Mouse (Mus musculus) splenic B cell, adult 2 months (primary cell): ENCODE results near the gene Ankrd13a.

Experiments used
- DNase-seq: peaks from one replicate; pipeline ENCODE4 v3.0.0-alpha.2; 2011; ENCODE audit warnings: low read depth, low spot score
- H3K27me3 ChIP-seq: 2 replicates; pipeline ENCODE4 v1.6.1; 2012; ENCODE audit warnings: mild to moderate bottlenecking, low read length, moderate library complexity, mixed read lengths; ENCODE audit not compliant: control insufficient read depth, poor library complexity, insufficient read depth, severe bottlenecking
- H3K36me3 ChIP-seq: 2 replicates; pipeline ENCODE4 v1.6.1; 2012; ENCODE audit warnings: mild to moderate bottlenecking, low read length, moderate library complexity, mixed read lengths; ENCODE audit not compliant: control insufficient read depth, poor library complexity, insufficient read depth, severe bottlenecking

Ankrd13a gene

GRCm38 (mm10) chr5:114775056-114775979 is 841 bp downstream of the Ankrd13a start, which contains the start of gene Git2:
TSS of gene Git2 (minus strand) at chr5:114775517.
- DNase-seq: peak; percentile 50
- H3K36me3 ChIP-seq: no peaks in the 10 kb centered on the region

GRCm38 (mm10) chr5:114776174-114776573 is 1.7 kb downstream of the Ankrd13a start:
- DNase-seq: no peak
- Histone ChIP-seq H3K27me3 (no peaks in the 10 kb centered on the region), H3K36me3 (no peaks in the 10 kb centered on the region)

More at GRCm38 (mm10) chr5:114775056-114775979, 841 bp downstream of the Ankrd13a start, which contains the start of gene Git2:
- no peaks in the 10 kb centered on the region for H3K27me3 ChIP-seq

- H3K27me3 ChIP-seq: no peaks in the 10 kb centered on the region
- H3K36me3 ChIP-seq: no peaks in the 10 kb centered on the region
- no peak for DNase-seq
Measured at GRCm38 (mm10) chr5:114779956-114780489, 5.5 kb downstream of the Ankrd13a start.

- H3K36me3 ChIP-seq: 0 out of 2 replicates have a peak, but pooled peaks cover 1% of the 10 kb centered on the region
- peak; percentile 60 for DNase-seq
- H3K27me3 ChIP-seq: no peaks in the 10 kb centered on the region
Measured at GRCm38 (mm10) chr5:114780912-114781311, 6.4 kb downstream of the Ankrd13a start.

GRCm38 (mm10) chr5:114782991-114783390 is 8.5 kb downstream of the Ankrd13a start:
- Histone ChIP-seq H3K36me3 (peaks cover 7% of the 10 kb centered on the region; the same call in 1 of the 2 replicates), H3K27me3 (no peaks in the 10 kb centered on the region)
- DNase-seq: no peak

GRCm38 (mm10) chr5:114783405-114784163 is 9.1 kb downstream of the Ankrd13a start:
- H3K27me3 ChIP-seq: no peaks in the 10 kb centered on the region
- DNase-seq: peak; percentile 75
- H3K36me3 ChIP-seq: peaks cover 7% of the 10 kb centered on the region; the same call in 1 of the 2 replicates

- DNase-seq: peak; percentile 55
- peaks cover 9% of the 10 kb centered on the region for H3K36me3 ChIP-seq
- H3K27me3 ChIP-seq: no peaks in the 10 kb centered on the region
Measured at GRCm38 (mm10) chr5:114784622-114785165, 10.2 kb downstream of the Ankrd13a start.

- Histone ChIP-seq H3K36me3 (peaks cover 9% of the 10 kb centered on the region), H3K27me3 (no peaks in the 10 kb centered on the region)
- DNase-seq: no peak
Measured at GRCm38 (mm10) chr5:114785196-114785595, 10.7 kb downstream of the Ankrd13a start.

- no peaks in the 10 kb centered on the region for H3K27me3 ChIP-seq
- no peak for DNase-seq
Measured at GRCm38 (mm10) chr5:114793317-114793716, 18.8 kb downstream of the Ankrd13a start.

GRCm38 (mm10) chr5:114794609-114795008 is 20.1 kb downstream of the Ankrd13a start:
- Histone ChIP-seq H3K27me3 (no peaks in the 10 kb centered on the region), H3K36me3 (peaks cover 12% of the 10 kb centered on the region)
- no peak for DNase-seq

More at GRCm38 (mm10) chr5:114793317-114793716, 18.8 kb downstream of the Ankrd13a start:
- H3K36me3 ChIP-seq: peaks cover 13% of the 10 kb centered on the region

GRCm38 (mm10) chr5:114795231-114795630 is 20.8 kb downstream of the Ankrd13a start:
- no peak for DNase-seq
- Histone ChIP-seq H3K36me3 (peaks cover 12% of the 10 kb centered on the region), H3K27me3 (no peaks in the 10 kb centered on the region)

- peaks cover 14% of the 10 kb centered on the region for H3K36me3 ChIP-seq
- DNase-seq: no peak
Measured at GRCm38 (mm10) chr5:114795653-114796052, 21.2 kb downstream of the Ankrd13a start.

GRCm38 (mm10) chr5:114796299-114797012 is 22.0 kb downstream of the Ankrd13a start:
- H3K36me3 ChIP-seq: peaks cover 18% of the 10 kb centered on the region
- DNase-seq: no peak
- no peaks in the 10 kb centered on the region for H3K27me3 ChIP-seq

More at GRCm38 (mm10) chr5:114795653-114796052, 21.2 kb downstream of the Ankrd13a start:
- H3K27me3 ChIP-seq: no peaks in the 10 kb centered on the region

GRCm38 (mm10) chr5:114797253-114797652 is 22.8 kb downstream of the Ankrd13a start:
- Histone ChIP-seq H3K36me3 (peaks cover 20% of the 10 kb centered on the region), H3K27me3 (no peaks in the 10 kb centered on the region)
- DNase-seq: no peak
